Mouse (Mus musculus) c-Kit-negative CD71-positive TER-119-positive erythroid progenitor cells, embryonic 14.5 days (primary cell): Measurements from ENCODE around the gene Gm21294.
"Not testable (repeated sequence)": the region's sequence is repeated elsewhere in the genome, so short reads cannot be mapped to it uniquely, and the experiment has no call there.

Experiments used
- DNase-seq: peaks from one replicate; pipeline ENCODE4 v3.0.0-alpha.2; 2013; ENCODE audit warnings: low read depth, low spot score

The Gm21294 gene

DNA sequence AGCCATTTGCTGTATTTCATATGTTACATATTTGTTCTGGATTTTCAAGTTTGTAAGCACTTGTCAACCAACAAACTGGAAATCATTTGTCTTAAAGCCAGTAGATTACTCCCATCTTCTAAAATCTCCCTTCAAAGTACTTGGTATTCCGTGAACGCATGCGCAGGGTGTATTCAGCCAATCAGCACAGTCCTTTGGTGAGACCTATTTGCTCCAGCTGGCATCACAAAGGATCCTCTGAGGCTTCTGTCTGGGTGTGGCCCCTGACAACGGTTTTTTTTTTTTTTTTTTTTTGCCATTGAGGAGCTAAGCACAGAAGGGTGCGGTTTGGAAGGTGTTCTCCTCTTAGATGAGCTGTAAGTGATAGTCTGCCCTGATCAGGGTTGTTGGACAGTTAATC is at the start of gene Gm21294:
Gene Gm21294, plus strand, starts transcription at position 301 of the 400 bp plus-strand sequence.
- DNase-seq, result not testable (repeated sequence)

DNA sequence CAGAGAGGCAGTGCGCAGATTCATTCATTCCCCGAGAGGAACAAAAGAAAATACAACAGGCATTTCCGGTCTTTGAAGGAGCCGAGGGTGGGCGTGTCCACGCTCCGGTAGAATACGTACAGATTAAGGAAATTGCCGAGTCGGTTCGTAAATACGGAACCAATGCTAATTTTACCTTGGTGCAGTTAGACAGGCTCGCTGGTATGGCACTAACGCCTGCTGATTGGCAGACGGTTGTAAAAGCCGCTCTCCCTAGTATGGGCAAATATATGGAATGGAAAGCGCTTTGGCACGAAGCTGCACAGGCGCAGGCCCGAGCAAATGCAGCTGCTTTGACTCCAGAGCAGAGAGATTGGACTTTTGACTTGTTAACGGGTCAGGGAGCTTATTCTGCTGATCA is 73.6 kb downstream of the Gm21294 start:
- DNase-seq, result not testable (repeated sequence)
